Mouse (Mus musculus): Measurements from ENCODE around the gene Mgme1.

- no peak for TF ChIP-seq CTCF (IDR thresholded peaks at IDR 0.05; ENCODE audit: borderline replicate concordance, insufficient read depth, low read depth, low read length)
- TF ChIP-seq POLR2A (IDR thresholded peaks at IDR 0.05; ENCODE audit: borderline replicate concordance, insufficient read depth, low read length): no peak
Measured at GRCm38 (mm10) chr2:144250111-144250510, 20.4 kb upstream of the Mgme1 start.

Data from cerebellum, adult 2 months (tissue).